Mouse (Mus musculus): Measurements from ENCODE around the gene Sec31a. TPM values are rescaled to one million over a fixed set of nuclear protein-coding genes. Genes with fewer than 3 reads are reported as not detected.

Sec31a gene
- polyA plus RNA-seq, 1 experiment = 314 TPM

- no peak overlapping the region for H3K27ac ChIP-seq (ENCODE audit: insufficient read depth, low read length)
- H3K4me1 ChIP-seq (ENCODE audit: control insufficient read depth, insufficient read depth, low read length) = no peaks in the 10 kb centered on the region
- TF ChIP-seq CTCF (IDR thresholded peaks at IDR 0.05; ENCODE audit: borderline replicate concordance, insufficient read depth, low read length) = no peak
- no peak for TF ChIP-seq POLR2A (IDR thresholded peaks at IDR 0.05; ENCODE audit: low read depth, low read length)
- H3K4me3 ChIP-seq (ENCODE audit: insufficient read depth, low read length) = no peak overlapping the region
Observed at GRCm38 (mm10) chr5:100317010-100317409, 99.0 kb downstream of the Sec31a start.

- H3K4me3 ChIP-seq (ENCODE audit: insufficient read depth, low read length) = no peak overlapping the region
- TF ChIP-seq CTCF (IDR thresholded peaks at IDR 0.05; ENCODE audit: borderline replicate concordance, insufficient read depth, low read length) (no peak), POLR2A (IDR thresholded peaks at IDR 0.05; ENCODE audit: low read depth, low read length) (no peak)
- H3K4me1 ChIP-seq (ENCODE audit: control insufficient read depth, insufficient read depth, low read length) = no peaks in the 10 kb centered on the region
- no peak overlapping the region for H3K27ac ChIP-seq (ENCODE audit: insufficient read depth, low read length)
Observed at GRCm38 (mm10) chr5:100315646-100316045, 100.4 kb downstream of the Sec31a start.

- Histone ChIP-seq H3K4me1 (ENCODE audit: control insufficient read depth, insufficient read depth, low read length) (no peaks in the 10 kb centered on the region), H3K4me3 (ENCODE audit: insufficient read depth, low read length) (no peak overlapping the region), H3K27ac (ENCODE audit: insufficient read depth, low read length) (no peak overlapping the region)
- TF ChIP-seq CTCF (IDR thresholded peaks at IDR 0.05; ENCODE audit: borderline replicate concordance, insufficient read depth, low read length) (no peak), POLR2A (IDR thresholded peaks at IDR 0.05; ENCODE audit: low read depth, low read length) (no peak)
Observed at GRCm38 (mm10) chr5:100312391-100312790, 103.6 kb downstream of the Sec31a start.

Other genes with a start within 250 kb of the Sec31a start
- gene Lin54, start 84.4 kb upstream of the Sec31a start, polyA plus RNA-seq (2011; ENCODE audit: insufficient read length, low read depth, missing spikeins) = 19.9 and 23.8 TPM in 2 replicates
- 93.8 and 115 TPM in 2 replicates for gene Cops4, start 102.1 kb upstream of the Sec31a start, polyA plus RNA-seq (2011; ENCODE audit: insufficient read length, low read depth, missing spikeins)
- 43.8 and 104 TPM in 2 replicates for gene Plac8, start 156.0 kb upstream of the Sec31a start, polyA plus RNA-seq (2011; ENCODE audit: insufficient read length, low read depth, missing spikeins)

All from embryonic fibroblast, embryonic 13.5 days (primary cell).